Mouse (Mus musculus) adrenal gland (tissue): Measurements from ENCODE around the gene Stc2.

Experiments
- intact Hi-C: fragments of 180-260 bp; cut with DNase I; formaldehyde crosslinking; loops from one replicate; pipeline ENCODE4 v1.15.1; 2025
- long read RNA-seq, 2 experiments: library from polyadenylated mRNA; unstranded; transcript quantifications; one replicate each; pipeline ENCODE4 v2.0.0; 2020; ENCODE audit warnings: borderline replicate concordance in 1 of 2; ENCODE audit not compliant: insufficient replicate concordance in 1 of 2

Gene Stc2
- long read RNA-seq, experiment 1, result 0 reads
- long read RNA-seq, experiment 2, result 0 reads

- intact Hi-C loops, result no loop called here
These were observed at the start of gene Stc2 for GRCm38 (mm10) chr11:31369648-31370286. Gene Stc2 (minus strand): TSS chr11:31370074.

DNA sequence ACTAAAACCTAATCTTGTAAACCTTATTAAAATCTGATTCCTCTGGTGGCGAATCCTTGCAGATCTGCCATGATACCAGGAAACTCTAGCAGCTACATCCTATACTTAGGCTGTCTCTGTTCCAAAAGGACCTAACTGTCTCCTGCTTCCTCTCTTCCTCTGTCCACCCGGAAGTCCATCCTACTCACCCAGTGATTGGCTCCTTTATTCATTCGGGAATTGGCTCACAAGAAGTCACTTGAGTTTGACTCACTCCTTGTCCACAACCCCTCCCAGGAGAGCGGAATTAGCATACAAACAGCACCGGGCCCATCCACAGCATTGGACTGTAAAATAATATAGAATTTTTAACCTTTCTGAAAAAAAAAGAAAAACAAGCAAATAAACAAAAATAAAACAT, 47.2 kb upstream of the Stc2 start:
- intact Hi-C loops, result no loop called here

GRCm38 (mm10) chr11:31412376-31412775, 42.5 kb upstream of the Stc2 start:
- intact Hi-C loops, result no loop called here

GRCm38 (mm10) chr11:31406736-31407135, 36.9 kb upstream of the Stc2 start:
- intact Hi-C loops, result no loop called here

DNA sequence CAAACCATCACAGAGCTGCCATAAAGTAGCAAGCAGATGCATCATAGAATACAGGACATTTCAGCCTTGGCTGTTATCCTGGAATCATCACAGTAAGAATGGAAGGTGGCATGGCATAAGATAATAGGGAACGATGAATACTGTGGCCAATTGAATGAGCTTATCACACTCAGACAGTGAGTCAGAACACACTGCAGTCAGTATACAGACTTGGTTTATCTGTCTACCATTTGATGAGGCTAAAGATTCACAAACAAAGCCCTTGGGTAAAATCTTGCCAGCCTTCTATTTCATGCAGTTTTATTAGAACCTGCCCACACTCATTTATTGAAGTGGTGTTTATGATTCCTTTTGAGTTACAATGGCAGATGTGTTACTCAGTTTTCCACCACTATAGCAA, 33.2 kb upstream of the Stc2 start:
- intact Hi-C loops, result no loop called here

DNA sequence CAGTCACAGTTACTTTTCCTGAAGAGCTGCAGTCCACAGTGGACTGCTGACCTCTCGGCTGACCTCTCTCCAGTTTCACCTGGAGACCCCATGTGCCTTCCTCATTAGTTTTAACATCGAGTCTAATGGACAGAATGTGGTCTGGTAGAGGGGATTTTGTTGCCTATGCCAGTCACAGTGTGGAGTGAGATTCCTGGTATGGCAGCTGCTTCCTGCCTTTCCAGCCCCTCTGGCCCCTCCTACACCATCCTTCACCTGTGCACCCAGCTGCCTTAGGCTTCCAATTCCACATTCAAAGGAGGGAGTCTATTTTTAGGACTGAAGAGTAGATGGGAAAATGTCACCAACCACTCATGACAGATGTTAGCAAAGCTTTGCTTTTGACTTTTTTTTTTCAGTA, 28.7 kb upstream of the Stc2 start:
- intact Hi-C loops, result no loop called here

GRCm38 (mm10) chr11:31396638-31397417, 27.0 kb upstream of the Stc2 start:
- intact Hi-C loops, result no loop called here

- intact Hi-C loops, result no loop called here
These were observed 24.2 kb upstream of the Stc2 start for GRCm38 (mm10) chr11:31394026-31394425.

DNA sequence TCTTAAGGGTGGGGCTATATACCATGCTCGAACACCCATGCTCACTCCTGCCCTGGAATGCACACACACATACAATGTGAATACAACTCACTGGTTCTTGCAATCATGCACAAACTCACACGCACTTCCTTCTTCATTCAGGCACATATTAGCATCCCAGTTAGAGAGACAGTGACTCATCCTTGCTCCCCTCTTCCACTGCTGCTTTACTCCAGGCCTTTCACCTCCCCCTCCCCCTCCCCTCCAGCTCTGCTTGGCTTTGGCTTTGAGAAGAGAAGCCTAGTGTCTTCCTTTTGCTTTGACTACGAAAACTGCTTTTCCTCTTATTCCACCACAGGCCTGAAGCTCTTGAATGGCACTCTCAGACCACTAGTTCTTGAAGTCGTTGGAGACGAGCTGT, 22.5 kb upstream of the Stc2 start:
- intact Hi-C loops, result no loop called here

DNA sequence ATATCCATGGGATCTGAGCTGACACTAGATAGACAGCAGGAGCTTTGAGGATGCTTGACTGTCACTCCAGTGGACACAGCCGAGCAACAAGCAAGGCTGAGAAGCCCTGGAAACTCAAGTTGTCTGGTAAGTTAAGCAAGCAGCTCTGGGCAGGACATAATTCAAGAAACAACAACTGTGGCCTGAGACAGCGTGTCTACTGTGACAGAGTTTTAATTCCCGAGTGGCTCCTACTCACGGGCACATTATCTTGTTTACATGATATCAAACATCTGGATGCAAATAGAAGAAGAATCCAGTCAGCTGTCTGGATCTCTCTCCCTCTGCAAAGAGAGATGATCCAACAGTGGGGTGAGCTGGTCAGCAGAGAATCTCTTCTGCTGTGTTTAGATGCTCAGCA, 19.0 kb upstream of the Stc2 start:
- intact Hi-C loops, result no loop called here

DNA sequence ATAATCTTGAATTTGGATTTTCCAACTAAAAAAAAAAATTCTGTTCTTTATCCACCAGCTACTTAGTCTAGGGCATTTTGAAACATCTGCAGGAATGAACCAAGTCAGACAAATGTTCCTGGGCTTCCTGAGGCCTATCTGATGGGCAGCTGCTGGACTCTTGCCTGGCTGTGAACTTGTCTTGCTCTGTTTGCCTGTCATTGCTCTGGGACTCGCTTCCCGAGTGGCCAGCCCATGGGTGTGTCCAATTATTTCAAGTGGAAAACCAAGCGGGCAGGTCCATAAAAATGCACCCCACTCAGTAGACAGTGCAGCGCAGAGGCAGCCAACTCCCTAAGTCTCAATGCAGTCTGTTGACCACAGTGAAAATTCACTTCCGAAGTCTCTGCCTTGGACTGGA, 17.7 kb upstream of the Stc2 start:
- intact Hi-C loops, result no loop called here

GRCm38 (mm10) chr11:31386571-31386970, 16.7 kb upstream of the Stc2 start:
- intact Hi-C loops, result no loop called here

DNA sequence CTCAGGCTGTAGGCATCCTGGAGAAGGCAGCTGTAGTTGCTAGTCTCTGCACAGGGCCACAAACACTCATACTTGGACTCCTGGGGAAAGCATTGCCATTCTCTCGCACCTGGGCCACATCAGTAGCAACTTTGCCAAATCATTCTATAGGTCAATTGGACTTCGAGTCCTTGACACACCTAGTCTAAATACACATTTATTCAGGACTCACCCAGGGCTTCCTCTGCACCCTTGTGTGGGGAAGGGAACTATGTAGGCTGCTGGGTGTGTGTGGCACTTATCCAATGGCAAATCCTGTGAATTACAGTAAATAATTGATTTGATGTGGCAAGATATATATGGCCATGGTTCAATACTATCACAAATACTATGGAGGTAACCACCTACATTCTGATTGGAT, 14.1 kb upstream of the Stc2 start:
- intact Hi-C loops, result no loop called here

- intact Hi-C loops, result no loop called here
These were observed 12.3 kb upstream of the Stc2 start for GRCm38 (mm10) chr11:31382145-31382544.

DNA sequence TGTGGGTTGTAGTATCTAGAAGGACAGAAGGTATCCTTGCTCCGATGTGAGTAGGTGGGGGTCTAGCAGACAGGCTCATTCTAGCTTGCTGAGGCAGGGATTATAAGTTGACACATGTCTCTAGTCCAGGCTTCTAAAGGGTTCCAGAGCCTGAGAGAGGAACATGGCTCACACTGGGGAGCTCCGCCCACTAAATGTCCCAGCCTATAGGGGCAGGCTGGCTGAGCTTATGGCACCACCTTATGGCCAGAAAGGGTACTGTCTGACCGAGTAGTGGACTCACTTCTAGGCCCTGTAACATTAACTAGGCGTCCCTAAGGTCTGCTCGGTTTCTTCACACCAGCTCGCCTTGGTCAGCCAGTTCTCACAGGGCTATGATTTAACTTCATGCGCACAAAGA, 3.6 kb upstream of the Stc2 start:
- intact Hi-C loops, result loop anchor here (2.0 kb wide), 1 partner anchor 125 kb away; no protein-coding TSS in a partner anchor

GRCm38 (mm10) chr11:31372206-31372605, 2.3 kb upstream of the Stc2 start:
- intact Hi-C loops, result loop anchor here (2.0 kb wide), 1 partner anchor 123 kb away; no protein-coding TSS in a partner anchor

DNA sequence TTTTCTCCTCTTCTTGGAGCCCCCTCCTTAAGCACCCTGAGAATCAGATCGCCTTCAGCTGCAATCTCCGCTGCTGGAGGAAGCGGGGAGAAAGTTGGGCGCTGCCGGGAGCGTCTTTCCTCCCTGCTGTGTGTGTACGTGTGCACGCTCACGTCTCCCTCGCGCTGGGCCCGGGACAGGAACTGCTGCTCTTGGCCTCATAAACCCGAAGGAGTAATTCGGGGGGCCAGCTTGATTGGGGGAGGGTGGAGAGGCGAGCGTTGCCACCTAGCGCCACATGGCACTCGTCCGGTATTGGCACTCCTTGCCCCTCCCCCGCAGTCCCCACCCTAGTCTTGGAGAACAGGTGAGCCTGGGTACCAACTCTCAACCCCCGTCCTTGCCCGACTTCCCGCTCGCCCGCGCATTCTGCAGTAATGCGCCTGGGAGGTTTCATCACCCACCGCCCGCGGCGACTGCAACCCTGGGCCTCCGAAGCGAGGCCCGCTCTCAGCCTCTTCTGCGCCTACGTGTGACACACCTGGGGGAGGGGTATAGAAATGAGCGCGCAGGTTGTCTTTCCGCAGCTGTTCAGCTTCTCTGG, 1.5 kb upstream of the Stc2 start:
- intact Hi-C loops, result no loop called here

GRCm38 (mm10) chr11:31370436-31371230, 759 bp upstream of the Stc2 start:
- intact Hi-C loops, result no loop called here

DNA sequence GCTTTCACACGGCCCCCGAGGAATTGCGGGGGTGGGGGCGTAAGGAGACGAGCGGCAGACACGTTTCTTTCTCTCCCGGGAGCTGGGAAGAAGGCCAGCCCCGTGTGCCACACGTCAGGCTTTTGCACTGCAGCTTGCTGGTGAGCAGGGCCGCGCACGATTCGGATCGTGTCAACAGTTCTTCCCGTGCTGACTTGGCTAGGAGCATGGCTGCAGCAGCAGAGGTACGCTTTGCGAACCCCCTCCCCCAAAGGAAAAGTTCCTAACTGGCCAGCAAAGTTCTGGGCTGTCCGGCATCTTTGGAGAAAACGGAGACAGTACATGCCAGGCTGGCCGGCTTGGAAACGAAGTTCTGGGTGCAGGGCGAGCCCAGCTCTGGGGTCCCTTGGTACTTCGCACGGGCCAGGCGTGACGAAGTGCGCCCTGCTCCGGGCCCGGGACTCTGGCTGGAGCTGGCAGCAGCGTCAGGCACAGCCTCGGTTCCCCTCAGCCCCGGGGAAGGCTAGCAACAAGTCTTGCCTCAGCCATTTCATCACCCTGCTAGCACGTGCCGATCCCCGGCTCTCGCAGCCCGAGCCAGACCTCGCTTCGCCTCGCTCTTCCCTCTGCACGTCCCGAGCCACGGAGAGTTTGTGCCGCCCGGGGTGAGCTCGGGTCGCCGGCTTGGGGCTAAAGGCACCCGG, 768 bp downstream of the Stc2 start:
- intact Hi-C loops, result no loop called here

DNA sequence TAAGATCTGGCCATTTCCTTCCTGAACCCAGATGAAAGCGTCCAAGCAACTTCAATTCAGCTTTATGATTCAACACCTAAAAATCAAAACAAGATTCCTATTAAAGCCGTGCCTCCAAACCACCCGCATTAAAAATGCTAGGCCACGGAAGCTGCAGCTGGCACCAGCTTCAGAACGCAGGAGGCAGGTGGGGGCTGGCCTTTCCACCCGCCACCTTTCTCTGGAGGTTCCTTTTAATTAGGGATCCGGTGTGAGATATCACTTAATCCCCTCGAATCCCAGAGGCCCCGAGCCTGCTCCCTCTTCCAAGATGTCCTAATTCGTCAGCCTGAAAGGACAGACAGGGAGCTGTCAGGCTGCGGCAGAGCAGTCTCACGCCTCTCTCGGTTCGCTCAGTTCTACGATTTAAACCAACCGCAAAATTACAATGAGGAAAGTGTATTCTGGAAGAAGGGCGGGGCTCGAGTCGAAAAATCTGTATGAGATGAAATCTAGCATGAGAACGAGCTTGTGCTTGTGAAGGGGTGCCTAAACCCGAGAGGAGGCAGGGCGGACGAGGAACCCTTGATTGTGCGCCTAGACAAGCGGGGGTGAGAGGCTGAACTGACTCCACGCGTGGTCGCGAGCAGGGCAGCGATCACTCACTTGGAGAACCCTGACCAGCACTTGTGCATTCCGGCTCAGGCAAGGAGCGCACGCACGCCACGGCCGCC, 1.5 kb downstream of the Stc2 start:
- intact Hi-C loops, result no loop called here
